Mouse (Mus musculus): ENCODE measurements around the gene Usp22.

- TF ChIP-seq CTCF (IDR thresholded peaks at IDR 0.05; ENCODE audit: low read depth) = no peak
- no peak for TF ChIP-seq EP300 (IDR thresholded peaks at IDR 0.05; ENCODE audit: low read depth)
Measured at GRCm38 (mm10) chr11:61197935-61198334, 23.1 kb upstream of the Usp22 start.

All from liver, embryonic 14.5 days (tissue).